Mouse (Mus musculus) hindbrain, embryonic 11.5 days (tissue): ENCODE results near the gene Rims3. TPM values are rescaled to one million over a fixed set of nuclear protein-coding genes. Genes with fewer than 3 reads are reported as not detected.

Experiments
- ATAC-seq: fragments of 200-750 bp; cut with Nextera tagmentation; 2 replicates; pipeline ENCODE4 v1.8.0; 2017; ENCODE audit warnings: mild to moderate bottlenecking, moderate TSS enrichment, moderate library complexity; ENCODE audit not compliant: low FRiP score
- DNase-seq: peaks from one replicate; pipeline ENCODE4 v3.0.0-alpha.2; 2015; ENCODE audit warnings: low spot score
- H3K27ac ChIP-seq: fragments of 300-500 bp; sonication (generic); 2 replicates; pipeline ENCODE4 v1.5.1; 2014; ENCODE audit warnings: mild to moderate bottlenecking, low read depth, low read length
- H3K27me3 ChIP-seq: fragments of 300-500 bp; sonication (generic); 2 replicates; pipeline ENCODE4 v1.6.1; 2014; ENCODE audit warnings: mild to moderate bottlenecking, low read length, moderate library complexity, mixed read lengths; ENCODE audit not compliant: control insufficient read depth, insufficient read depth
- H3K36me3 ChIP-seq: fragments of 300-500 bp; sonication (generic); 2 replicates; pipeline ENCODE4 v1.6.1; 2014; ENCODE audit warnings: mild to moderate bottlenecking, low read length, moderate library complexity, mixed read lengths; ENCODE audit not compliant: control insufficient read depth, insufficient read depth
- H3K4me1 ChIP-seq: fragments of 300-500 bp; sonication (generic); replicated peaks from 2 replicates; pipeline ENCODE4 v1.6.1; 2014; ENCODE audit warnings: low read length, mixed read lengths; ENCODE audit not compliant: control insufficient read depth, insufficient read depth
- H3K4me2 ChIP-seq: fragments of 300-500 bp; sonication (generic); replicated peaks from 2 replicates; pipeline ENCODE4 v1.6.1; 2014; ENCODE audit warnings: mild to moderate bottlenecking, low read depth, low read length
- H3K4me3 ChIP-seq: fragments of 300-500 bp; sonication (generic); 2 replicates; pipeline ENCODE4 v1.5.1; 2014; ENCODE audit warnings: low read depth, low read length
- H3K9ac ChIP-seq: fragments of 300-500 bp; sonication (generic); 2 replicates; pipeline ENCODE4 v1.6.1; 2014; ENCODE audit warnings: low read depth, low read length
- H3K9me3 ChIP-seq: fragments of 300-500 bp; sonication (generic); 2 replicates; pipeline ENCODE4 v1.6.1; 2016; ENCODE audit warnings: low read length; ENCODE audit not compliant: control insufficient read depth
- WGBS: fragments of 180-500 bp; shearing (Covaris S2); extraction: QIAGEN DNeasy Blood & Tissue Kit; methylation state at CpG from one replicate; pipeline ENCODE4 v1.1.7; 2014; 5-methylcytosine and 5-hydroxymethylcytosine counted together
- polyA plus RNA-seq: library from polyadenylated mRNA; unstranded; fragments of >200 nt; fragmentation: Nextera tagmentation; extraction: Ambion mirVana; gene quantifications from 2 replicates; pipeline ENCODE4 v1.2.1, GENCODE M21; 2014

Rims3 gene
- polyA plus RNA-seq = 3.5 and 3.6 TPM in 2 replicates

DNA sequence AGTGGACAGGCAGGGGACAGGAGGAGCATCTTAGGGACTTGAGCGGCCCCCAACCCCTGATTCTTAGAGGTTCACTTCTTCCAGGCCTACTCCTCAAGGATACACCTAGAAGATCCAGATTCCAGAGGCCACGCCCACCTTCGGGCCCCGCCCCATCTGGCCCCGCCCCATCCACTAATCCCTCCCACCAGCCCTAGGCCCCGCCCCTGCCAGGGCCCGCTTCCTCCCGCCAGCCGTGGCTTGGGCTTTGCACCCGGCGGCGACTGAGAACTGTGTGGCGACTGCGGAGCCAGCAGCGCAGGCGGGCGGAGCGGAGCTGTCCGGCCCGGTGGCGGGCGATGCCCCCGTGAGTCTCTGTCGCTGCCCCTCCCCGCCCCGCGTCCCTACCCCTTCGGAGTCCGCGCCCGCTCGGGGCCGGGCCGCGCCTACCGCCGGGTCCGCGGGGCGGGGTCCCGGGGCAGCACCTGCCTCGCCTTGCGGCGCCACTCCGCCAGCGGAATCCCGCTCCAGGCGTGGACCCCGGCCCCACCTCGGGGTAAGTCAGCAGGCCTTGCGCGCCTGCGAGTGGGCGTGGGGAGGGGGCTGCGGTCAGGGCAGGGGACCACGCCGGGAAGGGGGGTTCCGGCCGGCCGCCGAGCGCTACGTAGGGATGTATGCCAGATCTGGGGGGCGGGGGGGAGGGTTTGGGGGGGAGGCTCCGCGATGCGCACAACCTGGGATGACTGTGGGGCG lies at the start of gene Rims3:
Gene Rims3 (plus strand): TSS at position 229 of the 732 bp plus-strand sequence.
- no peaks in the 10 kb centered on the region for H3K9me3 ChIP-seq
- WGBS = 2% methylated on average over 42 of the region's 68 CpGs
- ATAC-seq = peak; percentile 86
- DNase-seq = peak; percentile 78
- H3K36me3 ChIP-seq = no peaks in the 10 kb centered on the region
- peak within 1 kb of the TSS; percentile 74 for H3K9ac ChIP-seq
- H3K4me1 ChIP-seq = peaks cover 9% of the 10 kb centered on the region
- peak within 1 kb of the TSS; percentile 72 for H3K4me3 ChIP-seq
- no peak within 1 kb of the TSS for H3K27ac ChIP-seq
- H3K4me2 ChIP-seq = peak within 1 kb of the TSS; percentile 87
- peaks cover 4% of the 10 kb centered on the region for H3K27me3 ChIP-seq

DNA sequence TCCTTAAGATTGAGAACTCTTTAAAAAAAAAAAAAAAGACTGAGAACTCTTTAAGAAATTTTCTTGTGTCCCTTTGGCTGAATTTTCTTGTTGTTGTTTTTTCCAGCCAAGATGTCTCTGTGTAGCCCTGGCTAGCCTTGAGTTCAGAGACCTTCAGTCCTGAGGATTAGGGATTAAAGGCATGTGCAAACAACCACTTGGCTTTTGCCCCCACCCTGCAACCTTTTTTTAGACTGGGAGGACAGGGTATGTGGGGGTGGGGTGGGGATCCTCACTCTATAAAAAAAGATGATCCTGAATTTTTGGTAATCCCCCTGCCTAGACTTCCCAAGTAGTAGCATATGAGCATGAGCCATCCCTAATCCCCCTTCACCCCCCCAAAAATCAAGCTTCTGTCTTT lies 48.8 kb upstream of the Rims3 start:
- H3K27me3 ChIP-seq = no peaks in the 10 kb centered on the region
- no peak overlapping the region for H3K4me3 ChIP-seq
- no peak for ATAC-seq
- no peaks in the 10 kb centered on the region for H3K9me3 ChIP-seq
- DNase-seq = no peak
- H3K36me3 ChIP-seq = no peaks in the 10 kb centered on the region
- H3K4me2 ChIP-seq = no peak overlapping the region
- H3K9ac ChIP-seq = no peak overlapping the region
- no peaks in the 10 kb centered on the region for H3K4me1 ChIP-seq
- no peak overlapping the region for H3K27ac ChIP-seq

DNA sequence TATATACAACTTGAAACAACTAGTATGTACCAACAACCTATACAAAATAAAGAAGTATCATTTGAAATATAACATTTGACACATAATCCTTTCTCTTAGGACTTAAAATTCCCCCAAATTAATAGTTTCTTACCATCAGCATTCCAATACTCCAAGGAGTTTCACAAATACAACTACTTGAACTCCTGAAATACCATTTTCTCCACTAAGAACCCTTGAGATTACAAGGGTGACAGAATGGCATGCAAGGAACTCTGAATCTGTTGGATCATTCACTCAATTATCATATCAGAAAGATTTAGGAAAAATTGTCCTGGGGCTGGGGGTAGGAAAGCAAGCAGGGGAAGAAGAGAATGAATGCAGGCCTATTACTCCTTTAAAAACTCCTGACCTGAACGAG lies 40.9 kb upstream of the Rims3 start:
- Histone ChIP-seq H3K27ac (no peak overlapping the region), H3K9ac (no peak overlapping the region; the same call in 1 of the 2 replicates), H3K27me3 (no peaks in the 10 kb centered on the region), H3K9me3 (no peaks in the 10 kb centered on the region), H3K4me3 (peak overlapping the region; percentile 47), H3K4me2 (peak overlapping the region; percentile 60), H3K4me1 (no peaks in the 10 kb centered on the region; the same call in 1 of the 2 replicates), H3K36me3 (no peaks in the 10 kb centered on the region)
- WGBS = 37% methylated on average over 1 of the region's 1 CpGs
- ATAC-seq (no peak), DNase-seq (no peak)

DNA sequence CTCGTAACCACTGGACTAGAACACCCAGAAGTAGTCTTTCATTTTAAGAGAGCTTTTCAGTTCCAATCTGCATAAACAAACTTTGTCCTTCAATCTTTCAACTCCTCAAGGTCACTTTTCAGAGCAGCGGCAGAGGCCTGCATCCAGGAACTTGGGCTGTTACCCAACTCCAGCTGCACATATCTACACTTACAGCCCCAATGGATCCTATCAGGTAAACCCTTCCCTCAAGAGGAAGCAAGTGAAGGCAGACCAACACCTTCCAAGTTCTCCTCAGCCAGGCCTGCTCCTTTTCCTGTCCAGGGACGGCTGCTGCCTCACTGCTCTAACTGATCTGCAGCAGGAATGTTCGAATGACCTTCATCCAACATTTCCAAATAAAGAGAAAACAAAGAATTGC lies 40.4 kb upstream of the Rims3 start:
- no peak for ATAC-seq

DNA sequence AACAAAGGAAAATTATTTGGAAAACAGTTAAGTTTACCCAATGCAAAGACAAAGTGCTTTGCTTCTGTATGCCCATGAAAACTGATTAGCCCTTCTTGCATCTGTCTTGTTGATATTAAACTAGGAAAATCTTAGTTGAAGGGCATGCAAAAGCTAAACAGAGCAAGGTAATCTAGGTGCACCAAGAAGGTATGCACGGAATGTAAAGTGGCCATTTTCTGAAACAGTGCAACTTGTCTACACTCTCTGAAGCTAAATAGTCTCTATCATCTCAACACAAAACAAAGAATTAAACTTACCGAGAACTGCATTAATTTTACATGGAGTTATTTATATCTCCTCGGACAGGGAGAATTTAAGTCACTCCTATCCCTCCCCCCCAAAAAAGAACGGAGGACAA lies 39.5 kb upstream of the Rims3 start:
- H3K9ac ChIP-seq = peak overlapping the region; percentile 53
- H3K4me2 ChIP-seq = peak overlapping the region; percentile 60
- no peaks in the 10 kb centered on the region for H3K9me3 ChIP-seq
- H3K36me3 ChIP-seq = no peaks in the 10 kb centered on the region
- H3K4me1 ChIP-seq = no peaks in the 10 kb centered on the region; the same call in 1 of the 2 replicates
- peak overlapping the region; percentile 47 for H3K4me3 ChIP-seq
- H3K27ac ChIP-seq = peak overlapping the region; percentile 72
- WGBS = 20% methylated on average over 4 of the region's 4 CpGs
- peak; percentile 37 for ATAC-seq
- no peak for DNase-seq
- H3K27me3 ChIP-seq = no peaks in the 10 kb centered on the region

More for the DNA sequence above, 40.4 kb upstream of the Rims3 start:
- no peaks in the 10 kb centered on the region for H3K9me3 ChIP-seq
- H3K27me3 ChIP-seq = no peaks in the 10 kb centered on the region
- H3K27ac ChIP-seq = no peak overlapping the region
- WGBS = 50% methylated on average over 4 of the region's 4 CpGs
- H3K4me2 ChIP-seq = peak overlapping the region; percentile 60
- no peaks in the 10 kb centered on the region; the same call in 1 of the 2 replicates for H3K4me1 ChIP-seq
- no peaks in the 10 kb centered on the region for H3K36me3 ChIP-seq
- peak overlapping the region; percentile 47 for H3K4me3 ChIP-seq
- peak; percentile 21 for DNase-seq
- peak overlapping the region; percentile 53 for H3K9ac ChIP-seq

DNA sequence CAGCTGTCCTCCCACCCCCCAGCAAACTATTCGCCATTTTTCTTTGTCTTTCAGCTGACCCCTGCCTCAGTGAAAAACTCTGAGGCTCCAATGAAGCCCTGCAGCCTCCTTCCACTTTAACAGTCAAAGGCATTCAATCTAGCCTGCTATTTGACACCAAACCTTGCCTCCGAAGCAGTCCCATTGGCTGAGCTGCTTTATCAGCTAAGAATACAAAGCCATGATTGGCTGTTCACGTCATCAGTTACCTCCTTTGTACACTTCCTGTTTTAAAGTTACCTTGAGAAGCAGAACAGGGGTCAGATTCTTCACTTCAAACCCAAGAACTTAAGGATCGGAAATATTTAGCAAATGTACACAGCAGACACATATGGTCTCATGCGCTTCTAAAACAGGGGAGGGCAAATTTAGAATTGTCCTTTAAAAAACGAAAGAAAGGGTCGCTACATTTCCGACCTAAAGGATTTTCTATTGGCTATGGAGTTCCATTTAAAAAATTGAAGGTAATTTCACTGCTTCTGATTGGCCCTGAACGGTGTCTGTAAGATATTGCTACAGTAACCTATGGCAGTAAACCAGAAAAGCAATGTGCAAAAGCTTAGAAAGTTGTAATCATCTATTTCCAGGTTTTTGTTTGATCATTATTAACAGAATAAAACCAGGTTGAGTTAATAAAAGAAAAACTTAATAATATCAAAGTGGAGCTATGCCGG lies 38.8 kb upstream of the Rims3 start:
- no peaks in the 10 kb centered on the region for H3K36me3 ChIP-seq
- H3K4me3 ChIP-seq = peak overlapping the region; percentile 47
- DNase-seq = peak; percentile 80
- H3K9me3 ChIP-seq = no peaks in the 10 kb centered on the region
- H3K4me2 ChIP-seq = peak overlapping the region; percentile 60
- H3K9ac ChIP-seq = peak overlapping the region; percentile 53
- peak overlapping the region; percentile 72 for H3K27ac ChIP-seq
- peak; percentile 98 for ATAC-seq
- WGBS = 8% methylated on average over 10 of the region's 10 CpGs
- H3K4me1 ChIP-seq = no peaks in the 10 kb centered on the region; the same call in 1 of the 2 replicates
- no peaks in the 10 kb centered on the region for H3K27me3 ChIP-seq

DNA sequence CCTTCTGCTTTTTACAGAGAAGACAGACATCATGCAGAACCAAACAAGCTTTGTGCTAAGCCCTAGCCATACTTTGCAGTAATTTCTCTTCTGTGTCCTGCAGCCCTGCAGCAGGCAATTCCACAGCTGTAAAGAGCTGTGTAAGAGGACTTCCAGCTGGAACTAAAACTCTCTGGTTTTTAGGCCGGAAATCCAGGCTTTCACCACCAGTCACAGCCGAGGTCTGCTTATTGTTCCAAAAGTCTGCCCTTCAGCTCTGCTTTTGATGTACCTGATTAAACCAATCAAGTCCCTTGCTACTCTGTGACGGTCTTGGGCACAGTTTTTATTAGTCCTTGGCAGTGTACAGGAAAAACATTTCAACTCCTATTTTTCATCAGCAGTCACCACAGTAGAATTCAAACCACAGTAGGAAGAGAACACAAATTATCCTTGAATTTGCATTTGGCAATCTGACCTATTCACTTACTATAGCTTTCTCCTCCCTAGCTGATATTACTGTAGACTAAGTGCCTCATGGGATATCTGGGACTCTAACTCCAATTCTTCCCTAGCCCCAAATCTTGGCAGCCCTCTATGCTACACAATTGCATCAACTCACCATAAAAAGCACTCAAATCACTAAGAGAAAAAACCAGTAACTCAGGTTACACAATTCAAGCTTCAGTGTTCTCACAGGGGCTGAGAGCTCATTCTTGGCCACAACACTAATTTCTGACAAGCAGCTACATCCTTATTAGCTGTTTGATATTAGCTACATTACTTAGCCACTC lies 37.4 kb upstream of the Rims3 start:
- ATAC-seq (no peak), DNase-seq (no peak)
- no peak overlapping the region for H3K4me3 ChIP-seq
- H3K27me3 ChIP-seq = no peaks in the 10 kb centered on the region
- no peaks in the 10 kb centered on the region; the same call in 1 of the 2 replicates for H3K4me1 ChIP-seq
- H3K9me3 ChIP-seq = no peaks in the 10 kb centered on the region
- WGBS = 53% methylated on average over 3 of the region's 3 CpGs
- no peaks in the 10 kb centered on the region for H3K36me3 ChIP-seq
- H3K27ac ChIP-seq = no peak overlapping the region
- no peak overlapping the region for H3K4me2 ChIP-seq
- H3K9ac ChIP-seq = no peak overlapping the region

DNA sequence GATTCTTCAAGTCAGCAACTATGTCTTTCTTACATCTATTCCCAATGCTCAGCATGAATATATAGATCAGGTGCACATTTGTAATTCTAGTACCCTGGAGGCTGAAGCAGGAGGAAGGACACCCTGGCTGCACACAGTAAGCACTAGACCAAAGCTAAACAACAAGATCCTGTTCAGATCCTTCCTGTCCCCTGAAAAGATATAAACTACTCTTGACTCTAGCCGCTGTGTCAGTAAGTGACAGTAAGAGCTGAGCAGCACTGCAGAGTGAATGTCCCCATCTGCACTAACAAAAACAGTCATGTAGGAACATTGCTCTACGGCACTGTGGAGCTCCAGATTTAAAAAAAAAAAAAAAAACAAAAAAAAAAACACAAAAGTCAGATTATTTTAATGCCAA lies 36.7 kb upstream of the Rims3 start:
- H3K9ac ChIP-seq = no peak overlapping the region
- no peaks in the 10 kb centered on the region for H3K36me3 ChIP-seq
- H3K4me2 ChIP-seq = no peak overlapping the region
- 86% methylated on average over 2 of the region's 2 CpGs for WGBS
- no peaks in the 10 kb centered on the region; the same call in 1 of the 2 replicates for H3K4me1 ChIP-seq
- no peak overlapping the region for H3K4me3 ChIP-seq
- no peak overlapping the region for H3K27ac ChIP-seq
- H3K9me3 ChIP-seq = no peaks in the 10 kb centered on the region
- no peak for DNase-seq
- ATAC-seq = no peak
- H3K27me3 ChIP-seq = no peaks in the 10 kb centered on the region
